Mouse (Mus musculus): Measurements from ENCODE around the gene Olfr799.

DNA sequence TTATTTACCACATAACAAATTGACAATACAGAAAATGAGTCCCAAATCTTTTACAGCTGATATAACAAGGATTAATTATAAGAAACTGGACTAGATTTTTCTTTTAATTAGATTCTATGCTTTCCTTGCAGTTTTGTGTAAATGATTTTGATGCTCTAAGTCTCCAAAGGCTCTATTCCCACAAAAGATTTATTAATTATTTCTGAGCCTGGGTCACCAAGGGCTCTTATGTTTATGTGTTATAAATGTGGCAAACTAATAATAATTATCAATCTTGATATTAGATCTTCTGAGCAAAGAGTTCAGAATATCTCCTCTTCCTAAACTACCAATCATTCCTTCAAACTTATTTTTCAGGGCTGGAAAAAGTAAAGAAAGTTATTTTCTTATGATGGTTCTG lies 20.1 kb downstream of the Olfr799 start, which contains the start of gene Olfr800:
- TF ChIP-seq EP300 (IDR thresholded peaks at IDR 0.05) (no peak), CTCF (IDR thresholded peaks at IDR 0.05) (no peak)
